Mouse (Mus musculus) lung, postnatal 0 days (tissue): Measurements from ENCODE around the gene Edem1. TPM values are rescaled to one million over a fixed set of nuclear protein-coding genes. Genes with fewer than 3 reads are reported as not detected.

ENCODE experiments used
- ATAC-seq: fragments of 200-750 bp; cut with Nextera tagmentation; 2 replicates; pipeline ENCODE4 v1.8.0; 2017; ENCODE audit warnings: moderate library complexity
- DNase-seq: peaks from one replicate; pipeline ENCODE4 v3.0.0-alpha.2; 2016; ENCODE audit warnings: low spot score
- H3K27ac ChIP-seq: fragments of 300-500 bp; sonication (generic); 2 replicates; pipeline ENCODE4 v1.5.1; 2014; ENCODE audit warnings: antibody characterized with exemption, mild to moderate bottlenecking, low read length, mixed read lengths
- H3K27me3 ChIP-seq: fragments of 300-500 bp; sonication (generic); replicated peaks from 2 replicates; pipeline ENCODE4 v1.6.1; 2014; ENCODE audit warnings: low read length, mixed read lengths; ENCODE audit not compliant: insufficient read depth
- H3K36me3 ChIP-seq: fragments of 300-500 bp; sonication (generic); 2 replicates; pipeline ENCODE4 v1.6.1; 2014; ENCODE audit warnings: low read length, mixed read lengths; ENCODE audit not compliant: insufficient read depth
- H3K4me1 ChIP-seq: fragments of 300-500 bp; sonication (generic); 2 replicates; pipeline ENCODE4 v1.6.1; 2014; ENCODE audit warnings: antibody characterized with exemption, low read depth, low read length, mixed read lengths; ENCODE audit not compliant: insufficient read depth
- H3K4me2 ChIP-seq: fragments of 300-500 bp; sonication (generic); replicated peaks from 2 replicates; pipeline ENCODE4 v1.6.1; 2014; ENCODE audit warnings: low read depth, mild to moderate bottlenecking, low read length, moderate library complexity, mixed read lengths
- H3K4me3 ChIP-seq: fragments of 300-500 bp; sonication (generic); 2 replicates; pipeline ENCODE4 v1.5.1; 2014; ENCODE audit warnings: low read depth, low read length
- H3K9ac ChIP-seq: fragments of 300-500 bp; sonication (generic); replicated peaks from 2 replicates; pipeline ENCODE4 v1.6.1; 2014; ENCODE audit warnings: low read depth, mild to moderate bottlenecking
- H3K9me3 ChIP-seq: fragments of 300-500 bp; sonication (generic); 2 replicates; pipeline ENCODE4 v1.6.1; 2016; ENCODE audit warnings: low read length, mixed read lengths
- CTCF ChIP-seq: IDR thresholded peaks from 2 replicates; pipeline ENCODE4 v1.5.1; 2016; ENCODE audit warnings: antibody characterized with exemption, mild to moderate bottlenecking
- EP300 ChIP-seq: IDR thresholded peaks from 2 replicates; pipeline ENCODE4 v1.6.1; 2016; ENCODE audit warnings: antibody characterized with exemption, mild to moderate bottlenecking, control low read depth
- WGBS: fragments of 180-500 bp; shearing (Covaris S2); extraction: QIAGEN DNeasy Blood & Tissue Kit; methylation state at CpG from one replicate; pipeline ENCODE4 v1.1.7; 2014; 5-methylcytosine and 5-hydroxymethylcytosine counted together
- polyA plus RNA-seq: library from polyadenylated mRNA; unstranded; fragments of >200 nt; fragmentation: Nextera tagmentation; extraction: Ambion mirVana; gene quantifications from 2 replicates; pipeline ENCODE4 v1.2.1, GENCODE M21; 2015

The Edem1 gene
- polyA plus RNA-seq, 1 experiment from 2014 or later, result 15.0 TPM

- no peaks in the 10 kb centered on the region for H3K9me3 ChIP-seq
- no peak for ATAC-seq
- no peak overlapping the region for H3K9ac ChIP-seq
- H3K4me1 ChIP-seq, result no peaks in the 10 kb centered on the region
- H3K4me2 ChIP-seq, result no peak overlapping the region
- no peak for TF ChIP-seq EP300
- peak; percentile 49 for TF ChIP-seq CTCF
- 80% methylated on average over 1 of the region's 1 CpGs for WGBS
- H3K27ac ChIP-seq, result no peak overlapping the region
- no peaks in the 10 kb centered on the region for H3K27me3 ChIP-seq
- H3K4me3 ChIP-seq, result no peak overlapping the region
- DNase-seq, result no peak
- H3K36me3 ChIP-seq, result no peaks in the 10 kb centered on the region
Measured at GRCm38 (mm10) chr6:108808786-108809185, 19.7 kb upstream of the Edem1 start.

DNA sequence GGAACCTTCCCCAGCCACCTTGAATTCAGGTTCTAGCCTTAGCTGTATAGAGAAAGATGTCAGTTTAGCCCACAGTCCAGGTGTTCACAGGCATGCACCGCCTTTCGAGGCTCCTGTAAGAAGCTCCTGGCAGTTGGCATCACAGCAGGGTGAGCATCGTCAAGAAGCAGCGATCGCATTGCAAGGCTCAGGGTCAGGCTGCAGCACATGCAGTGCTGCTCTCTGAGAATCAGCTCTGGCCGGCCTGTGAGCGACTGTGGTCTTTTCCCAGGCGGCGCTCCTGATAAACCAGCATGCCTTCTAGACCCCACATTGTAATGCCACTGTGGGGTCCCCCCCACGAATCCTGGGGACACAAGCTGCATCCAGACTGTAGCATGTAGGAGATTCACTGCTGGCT, 18.2 kb upstream of the Edem1 start:
- Histone ChIP-seq H3K9me3 (no peaks in the 10 kb centered on the region), H3K4me1 (no peaks in the 10 kb centered on the region), H3K9ac (no peak overlapping the region), H3K27me3 (no peaks in the 10 kb centered on the region), H3K4me3 (no peak overlapping the region), H3K4me2 (no peak overlapping the region), H3K27ac (no peak overlapping the region), H3K36me3 (peaks cover 3% of the 10 kb centered on the region; the same call in 1 of the 2 replicates)
- TF ChIP-seq CTCF, result no peak
- no peak for TF ChIP-seq EP300
- DNase-seq (no peak), ATAC-seq (no peak)
- WGBS, result 75% methylated on average over 10 of the region's 10 CpGs

- Histone ChIP-seq H3K27ac (no peak overlapping the region), H3K4me3 (no peak overlapping the region), H3K4me1 (no peaks in the 10 kb centered on the region), H3K4me2 (no peak overlapping the region), H3K9me3 (no peaks in the 10 kb centered on the region), H3K9ac (no peak overlapping the region), H3K27me3 (no peaks in the 10 kb centered on the region), H3K36me3 (peaks cover 5% of the 10 kb centered on the region; the same call in 1 of the 2 replicates)
- ATAC-seq, result no peak
- TF ChIP-seq CTCF, result no peak
- TF ChIP-seq EP300, result no peak
- DNase-seq, result no peak
- WGBS, result 84% methylated on average over 2 of the region's 2 CpGs
Measured at GRCm38 (mm10) chr6:108812134-108812533, 16.3 kb upstream of the Edem1 start.

DNA sequence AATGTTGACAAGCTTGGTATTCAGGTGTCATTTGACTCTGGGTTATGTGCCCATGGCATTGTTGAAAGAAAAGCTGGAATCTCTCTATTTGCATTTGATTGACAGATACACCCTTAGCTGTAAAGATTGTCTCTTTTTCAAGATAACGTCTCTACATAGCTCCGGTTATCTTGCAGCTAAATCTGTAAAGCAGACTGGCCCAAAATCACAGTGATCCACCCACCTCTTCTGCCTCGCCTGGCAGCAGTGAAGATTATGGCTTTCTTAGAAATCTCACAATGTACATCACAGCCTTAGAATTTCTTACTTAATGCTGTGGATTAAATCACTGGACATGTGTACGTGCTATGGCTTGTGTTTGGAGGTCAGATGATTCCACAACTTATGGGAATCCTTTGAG, 10.9 kb upstream of the Edem1 start:
- ATAC-seq, result no peak
- TF ChIP-seq CTCF, result no peak
- TF ChIP-seq EP300, result no peak
- DNase-seq, result no peak

GRCm38 (mm10) chr6:108824816-108825545, 3.5 kb upstream of the Edem1 start:
- no peak overlapping the region for H3K4me2 ChIP-seq
- H3K36me3 ChIP-seq, result peaks cover 21% of the 10 kb centered on the region; the same call in 1 of the 2 replicates
- peak overlapping the region; percentile 54 for H3K27ac ChIP-seq
- no peak overlapping the region for H3K9ac ChIP-seq
- ATAC-seq, result no peak
- no peaks in the 10 kb centered on the region for H3K4me1 ChIP-seq
- no peaks in the 10 kb centered on the region for H3K27me3 ChIP-seq
- DNase-seq, result peak; percentile 44
- 39% methylated on average over 7 of the region's 7 CpGs for WGBS
- TF ChIP-seq CTCF, result no peak
- peak; percentile 87 for TF ChIP-seq EP300
- H3K4me3 ChIP-seq, result no peak overlapping the region
- H3K9me3 ChIP-seq, result no peaks in the 10 kb centered on the region

More for the DNA sequence above, 10.9 kb upstream of the Edem1 start:
- Histone ChIP-seq H3K36me3 (peaks cover 30% of the 10 kb centered on the region; the same call in 1 of the 2 replicates), H3K9ac (no peak overlapping the region), H3K27me3 (no peaks in the 10 kb centered on the region), H3K4me1 (no peaks in the 10 kb centered on the region), H3K9me3 (no peaks in the 10 kb centered on the region), H3K4me3 (no peak overlapping the region), H3K27ac (no peak overlapping the region), H3K4me2 (no peak overlapping the region)
- WGBS, result 72% methylated on average over 4 of the region's 4 CpGs

GRCm38 (mm10) chr6:108826070-108826469, 2.4 kb upstream of the Edem1 start:
- 0 out of 2 replicates have a peak, but pooled peaks cover 3% of the 10 kb centered on the region for H3K4me1 ChIP-seq
- no peak overlapping the region for H3K9ac ChIP-seq
- 69% methylated on average over 3 of the region's 3 CpGs for WGBS
- peaks cover 12% of the 10 kb centered on the region; the same call in 1 of the 2 replicates for H3K36me3 ChIP-seq
- DNase-seq, result no peak
- ATAC-seq, result no peak
- no peak overlapping the region for H3K27ac ChIP-seq
- TF ChIP-seq EP300, result no peak
- no peak for TF ChIP-seq CTCF
- H3K4me3 ChIP-seq, result no peak overlapping the region
- H3K9me3 ChIP-seq, result no peaks in the 10 kb centered on the region
- no peaks in the 10 kb centered on the region for H3K27me3 ChIP-seq
- no peak overlapping the region for H3K4me2 ChIP-seq
